Mouse (Mus musculus) liver, embryonic 14.5 days (tissue): ENCODE data around the gene Ppp1r16b. TPM values are rescaled to one million over a fixed set of nuclear protein-coding genes. Genes with fewer than 3 reads are reported as not detected.

Source experiments
- ATAC-seq: fragments of 200-750 bp; cut with Nextera tagmentation; 2 replicates; pipeline ENCODE4 v1.8.0; 2017; ENCODE audit warnings: moderate number of reproducible peaks, mild to moderate bottlenecking, moderate library complexity; ENCODE audit not compliant: insufficient read depth
- DNase-seq, 3 experiments: peaks; one replicate each; pipeline ENCODE4 v3.0.0-alpha.2; 2012 to 2013; ENCODE audit warnings: low read depth in 3 of 3, low spot score in 3 of 3
- H3K27ac ChIP-seq: fragments of 300-500 bp; sonication (generic); 2 replicates; pipeline ENCODE4 v1.5.1; 2014; ENCODE audit warnings: moderate library complexity, mild to moderate bottlenecking, control low read depth, inconsistent platforms
- H3K27me3 ChIP-seq: fragments of 300-500 bp; sonication (generic); 2 replicates; pipeline ENCODE4 v1.6.1; 2014; ENCODE audit warnings: mild to moderate bottlenecking, low read length, moderate library complexity; ENCODE audit not compliant: control insufficient read depth, insufficient read depth
- H3K36me3 ChIP-seq: fragments of 300-500 bp; sonication (generic); replicated peaks from 2 replicates; pipeline ENCODE4 v1.6.1; 2014; ENCODE audit warnings: low read depth; ENCODE audit not compliant: control insufficient read depth, insufficient read depth
- H3K4me1 ChIP-seq, 2 experiments: fragments of 200-500 bp in 1 of 2; fragments of 300-500 bp in 1 of 2; sonication (generic) in 1 of 2; replicated peaks; 2 replicates each; pipeline ENCODE4 v1.6.1; 2012 to 2014; ENCODE audit warnings: antibody characterized with exemption in 1 of 2, inconsistent platforms in 1 of 2, low read length in 1 of 2; ENCODE audit not compliant: control insufficient read depth in 2 of 2, insufficient read depth in 2 of 2
- H3K4me2 ChIP-seq: fragments of 300-500 bp; sonication (generic); 2 replicates; pipeline ENCODE4 v1.6.1; 2014; ENCODE audit warnings: low read depth, mild to moderate bottlenecking, control low read depth, moderate library complexity
- H3K4me3 ChIP-seq, 2 experiments: fragments of 200-500 bp in 1 of 2; fragments of 300-500 bp in 1 of 2; sonication (generic) in 1 of 2; 2 replicates each; pipeline ENCODE4 v1.5.1; 2012 to 2014; ENCODE audit warnings: low read depth in 2 of 2, low read length in 2 of 2, mild to moderate bottlenecking in 2 of 2, control low read depth in 1 of 2, inconsistent platforms in 1 of 2, moderate library complexity in 1 of 2; ENCODE audit not compliant: insufficient read depth in 1 of 2
- H3K9ac ChIP-seq: fragments of 300-500 bp; sonication (generic); replicated peaks from 2 replicates; pipeline ENCODE4 v1.6.1; 2014; ENCODE audit warnings: mild to moderate bottlenecking, control low read depth, moderate library complexity
- H3K9me3 ChIP-seq: fragments of 300-500 bp; sonication (generic); 2 replicates; pipeline ENCODE4 v1.6.1; 2016; ENCODE audit warnings: low read length, mixed read lengths; ENCODE audit not compliant: control insufficient read depth
- CTCF ChIP-seq: IDR thresholded peaks from 2 replicates; pipeline ENCODE4 v1.5.1; 2016; ENCODE audit warnings: antibody characterized with exemption, low read depth, control low read depth
- EP300 ChIP-seq: IDR thresholded peaks from 2 replicates; pipeline ENCODE4 v1.6.1; 2016; ENCODE audit warnings: antibody characterized with exemption, low read depth
- WGBS: fragments of 180-500 bp; shearing (Covaris S2); extraction: QIAGEN DNeasy Blood & Tissue Kit; methylation state at CpG from one replicate; pipeline ENCODE4 v1.1.7; 2014; ENCODE audit not compliant: insufficient replicate concordance; 5-methylcytosine and 5-hydroxymethylcytosine counted together
- polyA plus RNA-seq, 2 experiments: library from polyadenylated mRNA; depleted of rRNA in 1 of 2; stranded (reverse) in 1 of 2; unstranded in 1 of 2; fragments of >200 nt; fragmentation: Nextera tagmentation in 1 of 2; extraction: Ambion mirVana in 1 of 2; gene quantifications; 2 replicates each; pipeline versions ENCODE4 v1.2.1 to v1.2.3; 2012 to 2014

Ppp1r16b gene
- 0.30 and 0.31 TPM in 2 replicates for polyA plus RNA-seq (2012; rRNA removed)
- 0.74 and 0.76 TPM in 2 replicates for polyA plus RNA-seq (2014; fragmentation: Nextera tagmentation; extraction: Ambion mirVana)

- Histone ChIP-seq H3K4me2 (no peak within 1 kb of the TSS), H3K27ac (no peak within 1 kb of the TSS), H3K9ac (no peak within 1 kb of the TSS), H3K9me3 (no peaks in the 10 kb centered on the region), H3K4me1 (no peaks in the 10 kb centered on the region), H3K36me3 (no peaks in the 10 kb centered on the region), H3K27me3 (peaks cover 43% of the 10 kb centered on the region), H3K4me3 (no peak within 1 kb of the TSS)
- ATAC-seq (no peak), DNase-seq (no peak)
- 45% methylated on average over 4 of the region's 4 CpGs for WGBS
- TF ChIP-seq EP300 (no peak), CTCF (no peak)
Observed at GRCm38 (mm10) chr2:158665098-158665497, at the start of gene Ppp1r16b. Gene Ppp1r16b, plus strand, starts transcription at chr2:158665398.

- Histone ChIP-seq H3K4me3 (no peak overlapping the region), H3K27ac (no peak overlapping the region), H3K9ac (no peak overlapping the region), H3K36me3 (no peaks in the 10 kb centered on the region), H3K9me3 (no peaks in the 10 kb centered on the region), H3K27me3 (peaks cover 86% of the 10 kb centered on the region), H3K4me2 (no peak overlapping the region), H3K4me1 (no peaks in the 10 kb centered on the region)
- WGBS, result 5% methylated on average over 13 of the region's 13 CpGs
- DNase-seq (no peak), ATAC-seq (no peak)
- TF ChIP-seq CTCF (no peak), EP300 (no peak)
Observed at GRCm38 (mm10) chr2:158615702-158616101, 49.5 kb upstream of the Ppp1r16b start.

GRCm38 (mm10) chr2:158616296-158616695, 48.9 kb upstream of the Ppp1r16b start:
- Histone ChIP-seq H3K9me3 (no peaks in the 10 kb centered on the region), H3K4me1 (no peaks in the 10 kb centered on the region), H3K9ac (no peak overlapping the region), H3K27ac (no peak overlapping the region), H3K36me3 (no peaks in the 10 kb centered on the region), H3K4me3 (no peak overlapping the region), H3K27me3 (peaks cover 80% of the 10 kb centered on the region), H3K4me2 (no peak overlapping the region)
- WGBS, result 1% methylated on average over 12 of the region's 12 CpGs
- no peak for DNase-seq
- no peak for TF ChIP-seq EP300
- no peak for ATAC-seq

GRCm38 (mm10) chr2:158616790-158617189, 48.4 kb upstream of the Ppp1r16b start:
- no peaks in the 10 kb centered on the region for H3K4me1 ChIP-seq
- no peaks in the 10 kb centered on the region for H3K36me3 ChIP-seq
- no peak overlapping the region for H3K9ac ChIP-seq
- H3K4me2 ChIP-seq, result no peak overlapping the region
- H3K4me3 ChIP-seq, result no peak overlapping the region
- TF ChIP-seq EP300 (no peak), CTCF (no peak)
- H3K27ac ChIP-seq, result no peak overlapping the region
- WGBS, result 12% methylated on average over 10 of the region's 11 CpGs
- DNase-seq (no peak), ATAC-seq (no peak)
- peaks cover 75% of the 10 kb centered on the region for H3K27me3 ChIP-seq
- no peaks in the 10 kb centered on the region for H3K9me3 ChIP-seq

GRCm38 (mm10) chr2:158624718-158625222, 40.4 kb upstream of the Ppp1r16b start, which contains the start of gene Actr5:
Gene Actr5, plus strand, starts transcription at chr2:158624888.
- H3K9ac ChIP-seq, result peak within 1 kb of the TSS; percentile 59
- H3K27me3 ChIP-seq, result peaks cover 4% of the 10 kb centered on the region; the same call in 1 of the 2 replicates
- TF ChIP-seq CTCF (no peak), EP300 (no peak)
- peaks cover 14% of the 10 kb centered on the region for H3K36me3 ChIP-seq
- peaks cover 0 to 6% of the 10 kb centered on the region in 2 experiments; a peak in 2 of 4 replicates for H3K4me1 ChIP-seq
- ATAC-seq (peak; percentile 90), DNase-seq (peak; percentile 88 to 92 (median 89))
- no peaks in the 10 kb centered on the region for H3K9me3 ChIP-seq
- peak within 1 kb of the TSS; percentile 85 for H3K4me2 ChIP-seq
- peak within 1 kb of the TSS; percentile 84 to 90 for H3K4me3 ChIP-seq
- H3K27ac ChIP-seq, result no peak within 1 kb of the TSS; the same call in 1 of the 2 replicates
- WGBS, result 0% methylated on average over 39 of the region's 39 CpGs
